Mouse (Mus musculus): Measurements from ENCODE around the gene Cdkn1b.

DNA sequence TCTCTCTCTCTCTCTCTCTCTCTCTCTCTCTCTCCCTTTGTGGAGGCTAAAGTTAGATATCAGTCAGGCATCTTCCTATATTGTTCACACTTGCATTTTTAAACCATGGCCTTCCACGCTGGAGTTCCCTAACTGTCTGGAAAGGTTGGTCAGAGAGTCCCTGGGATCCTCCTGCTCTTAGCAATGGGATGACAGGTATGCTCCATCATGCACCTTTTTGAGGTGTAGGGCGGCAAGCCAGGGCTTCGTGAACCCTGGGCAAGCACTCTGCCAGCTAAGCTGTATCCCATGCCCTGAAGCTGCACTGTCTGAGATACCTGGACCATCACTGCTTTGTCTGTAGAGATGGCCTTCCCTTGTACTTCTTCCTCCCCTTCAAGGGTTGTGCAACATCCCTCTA lies 29.0 kb downstream of the Cdkn1b start:
- TF ChIP-seq CTCF (IDR thresholded peaks at IDR 0.05; ENCODE audit: extremely low read depth, insufficient read depth, insufficient read length, insufficient replicate concordance) (no peak), POLR2A (IDR thresholded peaks at IDR 0.05; ENCODE audit: low read depth, low read length) (no peak)

All from spleen, adult 2 months (tissue).